Mouse (Mus musculus) sigmoid colon, adult 10 weeks (tissue): ENCODE results near the gene Slc16a8. TPM values are rescaled to one million over a fixed set of nuclear protein-coding genes. Genes with fewer than 3 reads are reported as not detected.

Experiments used
- polyA plus RNA-seq: library from polyadenylated mRNA; stranded (reverse); fragments of 350-450 nt; fragmentation: Illumina TruSeq; extraction: RNeasy Lipid Tissue Mini Kit (QIAGEN cat#74804); gene quantifications from one replicate; pipeline ENCODE4 v1.2.3, GENCODE M21; 2014; ENCODE audit warnings: low read depth, low replicate concordance

The Slc16a8 gene
- not detected for polyA plus RNA-seq

DNA sequence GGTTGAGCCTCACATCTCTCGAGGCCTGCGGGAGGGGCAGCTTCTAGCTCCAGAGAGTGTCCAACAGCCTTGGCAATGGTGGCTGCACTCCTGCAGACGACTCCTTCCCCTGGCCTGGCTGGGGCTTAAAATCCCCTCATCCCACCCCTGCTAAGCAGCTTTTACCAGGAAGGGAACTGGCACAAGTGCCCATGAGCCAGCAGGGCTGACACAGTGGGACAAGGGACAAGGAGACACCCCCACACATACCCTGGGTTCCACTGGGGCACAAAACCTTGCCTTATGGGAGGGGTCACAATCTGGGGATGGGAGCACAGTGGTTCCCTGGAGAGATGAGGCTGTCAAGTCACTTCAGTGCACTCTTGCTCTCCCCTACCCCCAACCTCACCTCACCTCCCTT lies at the start of gene Slc16a8:
Gene Slc16a8 (minus strand): TSS at position 101 of the 400 bp plus-strand sequence.

DNA sequence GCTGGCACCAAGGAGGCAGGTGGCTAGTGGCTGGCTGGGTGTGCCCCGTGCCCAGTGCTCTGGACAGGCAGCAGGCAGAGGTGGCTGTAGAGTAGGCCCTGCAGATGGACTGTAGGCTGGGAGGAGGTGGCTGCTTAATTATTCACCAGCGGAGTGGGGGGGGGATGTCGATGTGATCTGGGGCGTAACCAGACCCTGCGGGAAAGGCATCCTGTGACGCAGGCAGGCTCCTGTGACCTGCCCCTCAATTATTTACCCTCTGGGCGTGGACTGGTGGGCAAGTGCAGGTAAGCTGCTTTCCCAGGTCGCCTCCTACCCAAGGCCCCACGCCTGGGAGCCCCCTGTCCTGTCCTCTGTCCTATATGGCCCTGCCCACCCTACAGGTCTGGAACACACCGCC lies 30.8 kb upstream of the Slc16a8 start, which contains the start of gene Baiap2l2:
Gene Baiap2l2 (minus strand): TSS at position 139 of the 400 bp plus-strand sequence.

DNA sequence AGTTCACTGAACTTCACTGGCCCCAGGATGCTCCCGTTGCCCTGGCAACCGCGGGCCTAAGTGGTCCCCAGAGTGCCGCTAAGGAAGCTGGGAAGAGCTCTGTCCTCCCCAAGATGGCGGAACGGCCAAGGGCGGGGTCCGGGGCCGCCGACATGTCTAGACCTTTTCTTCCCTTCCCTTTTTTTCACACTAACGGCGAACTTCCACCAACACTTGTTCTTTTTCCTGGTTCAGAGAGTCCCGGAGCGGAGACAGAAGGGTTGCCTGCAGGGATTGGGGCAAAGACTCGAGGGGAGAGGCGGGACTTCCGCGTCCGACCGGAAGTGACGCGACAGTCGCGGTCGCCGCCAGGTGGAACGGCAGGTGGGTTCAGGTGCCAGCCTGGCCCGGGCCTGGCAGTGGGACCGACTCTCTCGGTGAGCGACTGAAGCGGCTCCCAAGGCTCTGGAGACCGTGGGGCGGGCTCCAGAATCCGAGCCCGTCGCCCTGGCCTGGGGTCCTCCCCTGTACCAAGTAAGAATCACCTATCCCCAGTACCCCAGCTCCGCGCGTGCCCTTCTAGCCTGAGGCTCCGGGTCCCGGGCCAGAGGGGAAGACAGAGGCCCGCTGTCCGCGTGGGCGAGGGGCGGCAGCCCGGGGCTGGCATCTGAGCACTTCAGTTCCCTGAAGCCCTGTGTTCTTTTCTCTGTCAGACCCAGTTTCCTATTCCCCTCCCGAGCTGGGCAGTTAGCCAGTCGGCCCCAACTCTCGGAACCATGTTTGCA lies 25.3 kb downstream of the Slc16a8 start, which contains the start of the genes Pick1 and Gm49486:
Gene Pick1 (plus strand): TSS at position 116 of the 764 bp plus-strand sequence.
Gene Gm49486 (plus strand): TSS at position 334 of the 764 bp plus-strand sequence.

Other genes with a start within 250 kb of the Slc16a8 start
- gene H1f0, start 226.3 kb downstream of the Slc16a8 start, polyA plus RNA-seq, result 206 TPM
- gene Galr3, start 212.9 kb downstream of the Slc16a8 start, polyA plus RNA-seq, result not detected
- 1.5 TPM for gene Ankrd54, start 191.9 kb downstream of the Slc16a8 start, polyA plus RNA-seq
- gene Eif3l, start 179.6 kb downstream of the Slc16a8 start, polyA plus RNA-seq, result 76.2 TPM
- 9.1 TPM for gene Micall1, start 145.9 kb downstream of the Slc16a8 start, polyA plus RNA-seq
- gene Polr2f, start 113.8 kb downstream of the Slc16a8 start, polyA plus RNA-seq, result not detected
- 0.38 TPM for gene 1700088E04Rik, start 113.5 kb downstream of the Slc16a8 start, polyA plus RNA-seq
- gene Sox10, start 89.5 kb downstream of the Slc16a8 start, polyA plus RNA-seq, result 0.16 TPM
- gene Pick1, start 25.6 kb downstream of the Slc16a8 start, polyA plus RNA-seq, result 24.6 TPM
- 1.3 TPM for gene Gm49486, start 25.4 kb downstream of the Slc16a8 start, polyA plus RNA-seq
- 7.9 TPM for gene Baiap2l2, start 30.8 kb upstream of the Slc16a8 start, polyA plus RNA-seq
- gene Pla2g6, start 73.6 kb upstream of the Slc16a8 start, polyA plus RNA-seq, result not detected
- gene Maff, start 91.9 kb upstream of the Slc16a8 start, polyA plus RNA-seq, result 3.6 TPM
- gene Tmem184b, start 148.8 kb upstream of the Slc16a8 start, polyA plus RNA-seq, result 8.4 TPM
- 7.4 TPM for gene Csnk1e, start 200.8 kb upstream of the Slc16a8 start, polyA plus RNA-seq